Mouse (Mus musculus): ENCODE measurements around the gene Garnl3.

- no peak for TF ChIP-seq POLR2A (IDR thresholded peaks at IDR 0.05; ENCODE audit: borderline replicate concordance, extremely low read depth, insufficient read depth, insufficient read length, poor library complexity, severe bottlenecking)
- no peak for TF ChIP-seq CTCF (IDR thresholded peaks at IDR 0.05; ENCODE audit: borderline replicate concordance, extremely low read depth, insufficient read depth, insufficient read length)
Measured at GRCm38 (mm10) chr2:32969326-32969725, 162.1 kb downstream of the Garnl3 start.
